Mouse (Mus musculus) liver, embryonic 14.5 days (tissue): ENCODE measurements at regions not wholly inside any gene's neighbourhood (a gene's known extent, or its start where the extent isn't known, plus 50 kb on each side); places are given as distances from the start of the nearest gene placed in this dataset.

Source experiments
- ATAC-seq: fragments of 200-750 bp; cut with Nextera tagmentation; 2 replicates; pipeline ENCODE4 v1.8.0; 2017; ENCODE audit warnings: moderate number of reproducible peaks, mild to moderate bottlenecking, moderate library complexity; ENCODE audit not compliant: insufficient read depth
- DNase-seq, 3 experiments: peaks; one replicate each; pipeline ENCODE4 v3.0.0-alpha.2; 2012 to 2013; ENCODE audit warnings: low read depth in 3 of 3, low spot score in 3 of 3
- H3K27ac ChIP-seq: fragments of 300-500 bp; sonication (generic); 2 replicates; pipeline ENCODE4 v1.5.1; 2014; ENCODE audit warnings: moderate library complexity, mild to moderate bottlenecking, control low read depth, inconsistent platforms
- H3K27me3 ChIP-seq: fragments of 300-500 bp; sonication (generic); 2 replicates; pipeline ENCODE4 v1.6.1; 2014; ENCODE audit warnings: mild to moderate bottlenecking, low read length, moderate library complexity; ENCODE audit not compliant: control insufficient read depth, insufficient read depth
- H3K36me3 ChIP-seq: fragments of 300-500 bp; sonication (generic); replicated peaks from 2 replicates; pipeline ENCODE4 v1.6.1; 2014; ENCODE audit warnings: low read depth; ENCODE audit not compliant: control insufficient read depth, insufficient read depth
- H3K4me1 ChIP-seq, 2 experiments: fragments of 200-500 bp in 1 of 2; fragments of 300-500 bp in 1 of 2; sonication (generic) in 1 of 2; replicated peaks; 2 replicates each; pipeline ENCODE4 v1.6.1; 2012 to 2014; ENCODE audit warnings: antibody characterized with exemption in 1 of 2, inconsistent platforms in 1 of 2, low read length in 1 of 2; ENCODE audit not compliant: control insufficient read depth in 2 of 2, insufficient read depth in 2 of 2
- H3K4me2 ChIP-seq: fragments of 300-500 bp; sonication (generic); 2 replicates; pipeline ENCODE4 v1.6.1; 2014; ENCODE audit warnings: low read depth, mild to moderate bottlenecking, control low read depth, moderate library complexity
- H3K4me3 ChIP-seq, 2 experiments: fragments of 200-500 bp in 1 of 2; fragments of 300-500 bp in 1 of 2; sonication (generic) in 1 of 2; 2 replicates each; pipeline ENCODE4 v1.5.1; 2012 to 2014; ENCODE audit warnings: low read depth in 2 of 2, low read length in 2 of 2, mild to moderate bottlenecking in 2 of 2, control low read depth in 1 of 2, inconsistent platforms in 1 of 2, moderate library complexity in 1 of 2; ENCODE audit not compliant: insufficient read depth in 1 of 2
- H3K9ac ChIP-seq: fragments of 300-500 bp; sonication (generic); replicated peaks from 2 replicates; pipeline ENCODE4 v1.6.1; 2014; ENCODE audit warnings: mild to moderate bottlenecking, control low read depth, moderate library complexity
- H3K9me3 ChIP-seq: fragments of 300-500 bp; sonication (generic); 2 replicates; pipeline ENCODE4 v1.6.1; 2016; ENCODE audit warnings: low read length, mixed read lengths; ENCODE audit not compliant: control insufficient read depth
- CTCF ChIP-seq: IDR thresholded peaks from 2 replicates; pipeline ENCODE4 v1.5.1; 2016; ENCODE audit warnings: antibody characterized with exemption, low read depth, control low read depth
- EP300 ChIP-seq: IDR thresholded peaks from 2 replicates; pipeline ENCODE4 v1.6.1; 2016; ENCODE audit warnings: antibody characterized with exemption, low read depth
- WGBS: fragments of 180-500 bp; shearing (Covaris S2); extraction: QIAGEN DNeasy Blood & Tissue Kit; methylation state at CpG from one replicate; pipeline ENCODE4 v1.1.7; 2014; ENCODE audit not compliant: insufficient replicate concordance; 5-methylcytosine and 5-hydroxymethylcytosine counted together

DNA sequence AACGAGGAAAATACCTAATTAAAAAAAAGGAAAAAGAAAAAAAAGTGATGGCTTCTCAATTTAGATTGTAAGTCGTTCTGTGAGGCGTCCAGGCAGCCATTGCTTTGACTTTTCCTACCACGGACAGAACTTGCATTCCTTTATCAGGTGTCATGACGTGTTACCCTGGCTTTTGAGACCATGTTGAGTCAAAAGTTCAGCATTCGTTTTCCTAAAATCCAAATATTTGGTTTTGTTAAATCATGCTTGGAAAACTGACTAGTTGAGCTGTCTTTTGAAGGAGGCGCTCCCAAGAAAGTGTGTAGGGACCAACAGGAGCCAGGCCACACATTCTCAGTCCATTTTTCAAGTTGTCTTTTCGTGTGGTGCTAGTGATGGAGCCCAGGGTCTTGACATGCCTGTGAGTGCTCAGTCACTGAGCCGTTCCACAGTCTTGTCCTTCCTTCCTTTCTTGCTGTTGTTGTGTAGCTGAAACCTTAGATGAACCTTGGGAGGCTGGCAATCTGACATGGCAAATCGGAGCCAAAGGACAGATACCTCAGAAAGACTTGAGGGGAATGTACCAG, 125.1 kb upstream of the Pik3r1 start:
- TF ChIP-seq CTCF (no peak), EP300 (no peak)
- Histone ChIP-seq H3K9me3 (no peaks in the 10 kb centered on the region), H3K27ac (no peak overlapping the region), H3K36me3 (no peaks in the 10 kb centered on the region), H3K4me2 (no peak overlapping the region), H3K4me1 (no peaks in the 10 kb centered on the region), H3K9ac (no peak overlapping the region), H3K27me3 (no peaks in the 10 kb centered on the region), H3K4me3 (no peak overlapping the region)
- DNase-seq, result no peak
- WGBS, result 63% methylated on average over 10 of the region's 10 CpGs
- ATAC-seq, result no peak

DNA sequence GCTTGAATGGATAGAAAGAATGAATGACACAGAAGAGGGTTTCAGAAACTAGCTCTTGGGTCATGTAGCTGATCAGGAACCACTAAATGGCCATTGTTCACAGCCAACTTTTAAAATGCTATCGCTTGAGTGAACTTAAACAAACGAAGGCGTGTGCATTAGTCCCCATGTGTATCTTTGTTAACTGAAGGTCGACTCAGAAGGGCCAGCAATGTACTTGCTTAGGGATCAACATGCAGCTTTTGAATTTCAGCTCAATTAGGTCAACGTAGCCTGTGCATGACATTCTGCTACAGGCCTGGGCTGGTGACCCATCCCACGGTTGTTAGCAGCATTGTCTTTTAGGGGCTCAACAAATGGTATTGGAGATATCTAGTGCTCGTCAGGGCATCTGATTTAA, 127.1 kb upstream of the Pik3r1 start:
- H3K9me3 ChIP-seq, result no peaks in the 10 kb centered on the region
- DNase-seq (no peak), ATAC-seq (no peak)
- no peaks in the 10 kb centered on the region for H3K27me3 ChIP-seq
- 63% methylated on average over 7 of the region's 7 CpGs for WGBS
- no peak overlapping the region for H3K4me2 ChIP-seq
- no peaks in the 10 kb centered on the region for H3K4me1 ChIP-seq
- no peak overlapping the region for H3K9ac ChIP-seq
- H3K36me3 ChIP-seq, result no peaks in the 10 kb centered on the region
- no peak for TF ChIP-seq EP300
- no peak for TF ChIP-seq CTCF
- H3K27ac ChIP-seq, result no peak overlapping the region
- H3K4me3 ChIP-seq, result no peak overlapping the region

DNA sequence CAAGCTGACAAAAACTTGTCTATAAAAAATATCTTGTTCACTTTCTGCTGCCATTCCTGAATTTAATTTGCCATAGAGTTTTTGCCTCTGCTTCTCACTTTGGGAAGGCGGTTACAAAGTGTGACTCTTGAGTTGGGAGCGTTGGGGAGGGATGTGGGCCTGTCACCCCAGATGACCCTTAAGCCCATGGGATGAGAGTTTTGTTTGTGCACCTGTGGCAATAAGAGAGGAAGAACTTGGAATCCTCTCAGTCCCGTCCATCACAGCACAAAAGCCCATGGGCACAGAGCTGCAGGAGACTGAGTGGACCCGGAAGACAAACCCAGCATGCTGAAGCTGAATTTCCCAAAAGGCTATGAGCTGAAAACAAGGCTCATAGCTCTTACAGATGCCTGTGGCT, 127.7 kb upstream of the Pik3r1 start:
- no peak for ATAC-seq
- WGBS, result 62% methylated on average over 4 of the region's 4 CpGs
- TF ChIP-seq EP300 (no peak), CTCF (no peak)

DNA sequence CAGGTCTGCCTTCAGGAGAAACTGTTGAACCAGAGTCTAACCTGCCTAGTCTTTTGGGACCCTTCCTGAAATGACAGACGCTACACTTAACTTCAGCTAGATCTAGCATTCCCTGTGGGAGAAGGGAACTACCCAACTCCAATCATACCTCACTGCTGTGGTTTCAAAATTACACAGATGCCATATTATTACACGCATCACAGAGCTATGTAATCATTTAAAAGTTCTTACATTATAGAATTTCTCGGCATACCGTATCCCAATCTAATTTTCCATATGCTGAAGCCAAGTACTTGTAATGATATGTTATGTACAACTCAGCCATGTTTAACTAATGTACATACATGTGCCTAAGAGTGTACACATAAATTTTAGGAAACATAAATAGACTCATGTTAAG, 128.9 kb upstream of the Pik3r1 start:
- Histone ChIP-seq H3K9me3 (no peaks in the 10 kb centered on the region), H3K36me3 (no peaks in the 10 kb centered on the region), H3K4me1 (no peaks in the 10 kb centered on the region), H3K27ac (no peak overlapping the region), H3K9ac (no peak overlapping the region), H3K4me3 (no peak overlapping the region), H3K4me2 (no peak overlapping the region), H3K27me3 (no peaks in the 10 kb centered on the region)
- DNase-seq, result no peak
- no peak for ATAC-seq
- WGBS, result 79% methylated on average over 4 of the region's 4 CpGs
- TF ChIP-seq EP300 (no peak), CTCF (no peak)

More for the DNA sequence above, 127.7 kb upstream of the Pik3r1 start:
- DNase-seq, result no peak
- no peaks in the 10 kb centered on the region for H3K4me1 ChIP-seq
- H3K9ac ChIP-seq, result no peak overlapping the region
- no peaks in the 10 kb centered on the region for H3K36me3 ChIP-seq
- H3K27ac ChIP-seq, result no peak overlapping the region
- no peak overlapping the region for H3K4me3 ChIP-seq
- H3K4me2 ChIP-seq, result no peak overlapping the region
- H3K27me3 ChIP-seq, result no peaks in the 10 kb centered on the region
- no peaks in the 10 kb centered on the region for H3K9me3 ChIP-seq

DNA sequence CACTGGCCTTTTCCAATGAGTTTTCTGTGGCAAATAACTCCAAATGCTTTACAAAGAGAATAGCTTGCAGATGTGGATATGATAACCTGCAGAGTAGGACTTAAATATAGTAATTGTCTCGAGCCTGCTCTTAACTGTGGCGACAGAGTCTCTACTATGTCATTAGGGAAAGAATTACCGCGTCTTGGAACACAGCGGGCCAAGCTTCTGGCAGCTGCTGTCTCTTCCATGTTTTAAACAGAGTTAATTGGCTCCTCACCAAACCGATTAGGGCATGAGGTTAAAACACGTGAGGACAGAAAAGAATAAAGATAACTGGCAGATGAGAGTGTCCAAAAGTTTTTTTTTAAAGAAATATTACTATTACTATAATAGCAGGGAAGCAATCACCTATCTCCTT, 134.2 kb upstream of the Pik3r1 start:
- no peaks in the 10 kb centered on the region for H3K36me3 ChIP-seq
- no peak for ATAC-seq
- H3K27ac ChIP-seq, result no peak overlapping the region
- no peak for DNase-seq
- 64% methylated on average over 7 of the region's 7 CpGs for WGBS
- TF ChIP-seq EP300 (no peak), CTCF (no peak)
- no peaks in the 10 kb centered on the region for H3K4me1 ChIP-seq
- H3K4me2 ChIP-seq, result no peak overlapping the region
- H3K9me3 ChIP-seq, result no peaks in the 10 kb centered on the region
- no peak overlapping the region for H3K4me3 ChIP-seq
- H3K9ac ChIP-seq, result no peak overlapping the region
- no peaks in the 10 kb centered on the region for H3K27me3 ChIP-seq
